Mouse (Mus musculus) hindbrain, embryonic 11.5 days (tissue): Measurements from ENCODE around the gene Mapt. TPM values are rescaled to one million over a fixed set of nuclear protein-coding genes. Genes with fewer than 3 reads are reported as not detected.

Experiments
- ATAC-seq: fragments of 200-750 bp; cut with Nextera tagmentation; 2 replicates; pipeline ENCODE4 v1.8.0; 2017; ENCODE audit warnings: mild to moderate bottlenecking, moderate TSS enrichment, moderate library complexity; ENCODE audit not compliant: low FRiP score
- DNase-seq: peaks from one replicate; pipeline ENCODE4 v3.0.0-alpha.2; 2015; ENCODE audit warnings: low spot score
- H3K27ac ChIP-seq: fragments of 300-500 bp; sonication (generic); 2 replicates; pipeline ENCODE4 v1.5.1; 2014; ENCODE audit warnings: mild to moderate bottlenecking, low read depth, low read length
- H3K27me3 ChIP-seq: fragments of 300-500 bp; sonication (generic); 2 replicates; pipeline ENCODE4 v1.6.1; 2014; ENCODE audit warnings: mild to moderate bottlenecking, low read length, moderate library complexity, mixed read lengths; ENCODE audit not compliant: control insufficient read depth, insufficient read depth
- H3K36me3 ChIP-seq: fragments of 300-500 bp; sonication (generic); 2 replicates; pipeline ENCODE4 v1.6.1; 2014; ENCODE audit warnings: mild to moderate bottlenecking, low read length, moderate library complexity, mixed read lengths; ENCODE audit not compliant: control insufficient read depth, insufficient read depth
- H3K4me1 ChIP-seq: fragments of 300-500 bp; sonication (generic); replicated peaks from 2 replicates; pipeline ENCODE4 v1.6.1; 2014; ENCODE audit warnings: low read length, mixed read lengths; ENCODE audit not compliant: control insufficient read depth, insufficient read depth
- H3K4me2 ChIP-seq: fragments of 300-500 bp; sonication (generic); replicated peaks from 2 replicates; pipeline ENCODE4 v1.6.1; 2014; ENCODE audit warnings: mild to moderate bottlenecking, low read depth, low read length
- H3K4me3 ChIP-seq: fragments of 300-500 bp; sonication (generic); 2 replicates; pipeline ENCODE4 v1.5.1; 2014; ENCODE audit warnings: low read depth, low read length
- H3K9ac ChIP-seq: fragments of 300-500 bp; sonication (generic); 2 replicates; pipeline ENCODE4 v1.6.1; 2014; ENCODE audit warnings: low read depth, low read length
- H3K9me3 ChIP-seq: fragments of 300-500 bp; sonication (generic); 2 replicates; pipeline ENCODE4 v1.6.1; 2016; ENCODE audit warnings: low read length; ENCODE audit not compliant: control insufficient read depth
- WGBS: fragments of 180-500 bp; shearing (Covaris S2); extraction: QIAGEN DNeasy Blood & Tissue Kit; methylation state at CpG from one replicate; pipeline ENCODE4 v1.1.7; 2014; 5-methylcytosine and 5-hydroxymethylcytosine counted together
- polyA plus RNA-seq: library from polyadenylated mRNA; unstranded; fragments of >200 nt; fragmentation: Nextera tagmentation; extraction: Ambion mirVana; gene quantifications from 2 replicates; pipeline ENCODE4 v1.2.1, GENCODE M21; 2014

Gene Mapt
- polyA plus RNA-seq, 1 experiment from 2014 or later, result 94.9 TPM

DNA sequence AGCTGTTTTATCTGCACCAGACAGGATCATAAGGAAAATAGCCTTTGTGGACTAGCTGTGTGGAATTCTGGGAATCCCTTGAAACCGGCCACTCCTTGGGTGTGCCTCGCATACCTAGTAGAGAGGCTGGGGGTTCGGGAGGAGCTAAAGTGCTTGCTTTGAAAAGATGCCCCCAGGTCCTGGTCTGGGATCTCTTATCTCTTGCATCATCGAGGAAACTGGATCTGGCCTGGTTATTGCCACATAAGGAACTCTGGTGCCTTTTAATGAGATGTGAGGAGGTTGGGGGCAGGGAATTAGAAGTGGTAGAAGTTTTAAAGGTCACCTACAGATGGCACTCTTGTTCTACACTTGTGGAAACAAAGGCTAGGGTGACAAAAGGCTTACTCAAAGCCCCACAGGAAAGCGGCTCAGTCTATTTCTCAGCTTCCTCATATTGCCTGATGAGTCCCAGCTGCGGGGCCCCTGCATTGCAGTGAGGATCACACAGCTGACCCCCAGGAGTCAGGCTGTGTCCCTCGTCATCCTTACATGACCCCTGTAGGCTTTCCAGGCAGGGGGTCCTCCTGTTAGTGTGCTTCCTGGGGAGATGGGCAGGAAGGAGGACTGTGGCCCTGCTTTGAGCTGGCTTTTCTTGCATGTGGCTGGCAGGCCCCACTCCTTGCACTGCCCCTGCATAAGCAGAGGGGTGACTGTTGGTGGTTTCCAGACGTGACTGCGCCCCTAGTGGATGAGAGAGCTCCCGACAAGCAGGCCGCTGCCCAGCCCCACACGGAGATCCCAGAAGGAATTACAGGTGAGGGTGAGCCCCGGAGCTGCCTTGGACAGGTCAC lies 58.2 kb downstream of the Mapt start:
- Histone ChIP-seq H3K27ac (peak overlapping the region; percentile 77), H3K4me3 (no peak overlapping the region), H3K36me3 (no peaks in the 10 kb centered on the region), H3K9me3 (no peaks in the 10 kb centered on the region), H3K4me2 (no peak overlapping the region), H3K27me3 (no peaks in the 10 kb centered on the region), H3K9ac (peak overlapping the region; percentile 47), H3K4me1 (peaks cover 3% of the 10 kb centered on the region; the same call in 1 of the 2 replicates)
- peak; percentile 82 for DNase-seq
- WGBS, result 16% methylated on average over 13 of the region's 13 CpGs
- peak; percentile 77 for ATAC-seq

GRCm38 (mm10) chr11:104292443-104293220 lies 61.4 kb downstream of the Mapt start:
- no peak overlapping the region for H3K9ac ChIP-seq
- H3K4me1 ChIP-seq, result peaks cover 3% of the 10 kb centered on the region; the same call in 1 of the 2 replicates
- H3K9me3 ChIP-seq, result no peaks in the 10 kb centered on the region
- H3K36me3 ChIP-seq, result no peaks in the 10 kb centered on the region
- ATAC-seq, result no peak
- no peak for DNase-seq
- no peak overlapping the region for H3K4me2 ChIP-seq
- WGBS, result 86% methylated on average over 7 of the region's 7 CpGs
- no peak overlapping the region for H3K27ac ChIP-seq
- no peaks in the 10 kb centered on the region for H3K27me3 ChIP-seq
- H3K4me3 ChIP-seq, result no peak overlapping the region

- no peaks in the 10 kb centered on the region for H3K36me3 ChIP-seq
- H3K27ac ChIP-seq, result no peak overlapping the region
- H3K9me3 ChIP-seq, result no peaks in the 10 kb centered on the region
- no peak for DNase-seq
- 76% methylated on average over 9 of the region's 9 CpGs for WGBS
- no peak overlapping the region for H3K9ac ChIP-seq
- no peak overlapping the region for H3K4me3 ChIP-seq
- no peaks in the 10 kb centered on the region for H3K27me3 ChIP-seq
- peaks cover 3% of the 10 kb centered on the region; the same call in 1 of the 2 replicates for H3K4me1 ChIP-seq
- ATAC-seq, result no peak
- no peak overlapping the region for H3K4me2 ChIP-seq
Observed at GRCm38 (mm10) chr11:104293241-104293640, 62.1 kb downstream of the Mapt start.

GRCm38 (mm10) chr11:104295145-104295544 lies 64.0 kb downstream of the Mapt start:
- Histone ChIP-seq H3K36me3 (no peaks in the 10 kb centered on the region), H3K9me3 (no peaks in the 10 kb centered on the region), H3K27me3 (no peaks in the 10 kb centered on the region), H3K4me1 (no peaks in the 10 kb centered on the region), H3K27ac (no peak overlapping the region), H3K9ac (no peak overlapping the region), H3K4me3 (no peak overlapping the region), H3K4me2 (no peak overlapping the region)
- DNase-seq, result no peak
- ATAC-seq, result no peak
- 53% methylated on average over 5 of the region's 5 CpGs for WGBS

- Histone ChIP-seq H3K9ac (no peak overlapping the region), H3K4me3 (no peak overlapping the region), H3K36me3 (no peaks in the 10 kb centered on the region), H3K27ac (no peak overlapping the region), H3K27me3 (no peaks in the 10 kb centered on the region), H3K9me3 (no peaks in the 10 kb centered on the region), H3K4me2 (no peak overlapping the region), H3K4me1 (no peaks in the 10 kb centered on the region)
- whole genome bisulfite sequencing, result 51% methylated on average over 6 of the region's 6 CpGs
- ATAC-seq (no peak), DNase-seq (peak; percentile 31)
Observed at GRCm38 (mm10) chr11:104295656-104296055, 64.5 kb downstream of the Mapt start.

DNA sequence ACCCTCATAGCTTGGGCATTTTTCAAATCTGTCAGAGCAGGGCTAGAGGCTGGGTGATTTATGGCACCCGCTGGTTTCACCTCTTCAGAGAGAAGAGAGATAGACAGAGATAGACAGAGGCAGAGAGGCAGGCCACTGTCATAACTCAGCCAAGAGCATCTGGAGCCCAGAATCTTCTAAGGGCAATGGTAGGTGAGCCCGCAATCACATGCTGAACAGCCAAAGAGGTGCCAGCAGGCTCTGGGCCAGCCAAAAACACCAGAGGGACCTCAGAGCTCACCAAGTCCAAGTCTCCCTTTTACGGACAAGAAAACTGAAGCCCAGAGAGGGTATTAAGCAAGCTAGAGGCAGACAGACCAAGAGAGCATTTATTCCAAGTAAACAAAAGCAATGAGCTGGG lies 66.5 kb downstream of the Mapt start:
- Histone ChIP-seq H3K36me3 (no peaks in the 10 kb centered on the region), H3K9ac (no peak overlapping the region), H3K4me1 (no peaks in the 10 kb centered on the region), H3K27me3 (no peaks in the 10 kb centered on the region), H3K4me3 (no peak overlapping the region), H3K9me3 (no peaks in the 10 kb centered on the region), H3K27ac (no peak overlapping the region), H3K4me2 (no peak overlapping the region)
- ATAC-seq (no peak), DNase-seq (no peak)
- 90% methylated on average over 3 of the region's 3 CpGs for WGBS

- H3K27ac ChIP-seq, result no peak overlapping the region
- H3K4me2 ChIP-seq, result no peak overlapping the region
- WGBS, result 52% methylated on average over 12 of the region's 12 CpGs
Observed at GRCm38 (mm10) chr11:104302628-104303027, 71.4 kb downstream of the Mapt start.

DNA sequence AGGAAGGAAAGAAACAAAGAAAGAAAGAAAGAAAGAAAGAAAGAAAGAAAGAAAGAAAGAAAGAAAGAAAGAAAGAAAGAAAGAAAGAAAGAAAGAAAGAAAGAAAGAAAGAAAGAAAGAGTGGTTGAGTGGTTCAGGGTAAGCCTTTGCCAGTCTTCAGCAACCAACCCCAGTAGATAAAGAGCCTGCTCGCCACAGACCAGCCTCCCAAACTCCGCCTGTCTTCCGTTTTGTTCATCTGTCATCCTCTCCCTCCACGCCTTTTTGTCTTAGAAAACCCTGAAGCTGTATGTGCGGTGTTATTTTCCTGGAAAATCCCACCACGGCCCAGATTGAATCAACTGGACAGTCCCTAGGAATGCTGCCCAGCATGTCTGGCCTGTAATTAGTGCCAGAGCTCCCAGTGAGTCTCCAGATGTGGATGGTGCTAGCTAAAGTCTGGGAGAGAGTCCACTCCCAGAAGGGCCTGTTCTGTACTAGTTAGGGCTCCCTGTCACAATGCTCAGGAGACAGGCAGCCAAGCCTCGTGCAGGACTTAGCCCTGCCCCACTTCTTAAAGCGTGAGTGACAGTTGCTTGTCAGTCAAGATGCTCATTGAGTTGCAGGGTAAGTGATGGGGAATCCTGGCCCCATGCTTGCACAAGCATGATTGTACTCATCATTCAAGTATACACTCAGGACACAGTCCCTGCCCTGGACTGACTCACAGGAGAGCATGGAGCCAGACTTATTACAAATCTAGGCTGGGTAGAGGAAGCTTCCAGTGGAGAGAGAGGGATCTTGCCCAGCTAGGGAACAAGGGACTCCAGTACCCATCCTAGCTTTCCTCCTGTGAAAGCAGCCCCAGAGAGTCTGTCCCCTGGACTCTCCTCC lies 72.1 kb downstream of the Mapt start:
- Histone ChIP-seq H3K9me3 (no peaks in the 10 kb centered on the region), H3K27ac (no peak overlapping the region), H3K9ac (no peak overlapping the region), H3K36me3 (no peaks in the 10 kb centered on the region), H3K4me2 (no peak overlapping the region), H3K4me3 (no peak overlapping the region), H3K27me3 (no peaks in the 10 kb centered on the region), H3K4me1 (no peaks in the 10 kb centered on the region)
- DNase-seq, result no peak
- no peak for ATAC-seq
- WGBS, result 59% methylated on average over 8 of the region's 8 CpGs

More at GRCm38 (mm10) chr11:104302628-104303027, 71.4 kb downstream of the Mapt start:
- ATAC-seq (no peak), DNase-seq (no peak)
- H3K9me3 ChIP-seq, result no peaks in the 10 kb centered on the region
- no peak overlapping the region for H3K9ac ChIP-seq
- no peaks in the 10 kb centered on the region for H3K4me1 ChIP-seq
- H3K36me3 ChIP-seq, result no peaks in the 10 kb centered on the region
- no peaks in the 10 kb centered on the region for H3K27me3 ChIP-seq
- no peak overlapping the region for H3K4me3 ChIP-seq
